Mouse (Mus musculus) cerebellum, adult 9-11 months (tissue): ENCODE results near the gene Fam133b.

ENCODE experiments used
- DNase-seq: peaks from one replicate; pipeline ENCODE4 v3.0.0; 2022

Fam133b gene

DNA sequence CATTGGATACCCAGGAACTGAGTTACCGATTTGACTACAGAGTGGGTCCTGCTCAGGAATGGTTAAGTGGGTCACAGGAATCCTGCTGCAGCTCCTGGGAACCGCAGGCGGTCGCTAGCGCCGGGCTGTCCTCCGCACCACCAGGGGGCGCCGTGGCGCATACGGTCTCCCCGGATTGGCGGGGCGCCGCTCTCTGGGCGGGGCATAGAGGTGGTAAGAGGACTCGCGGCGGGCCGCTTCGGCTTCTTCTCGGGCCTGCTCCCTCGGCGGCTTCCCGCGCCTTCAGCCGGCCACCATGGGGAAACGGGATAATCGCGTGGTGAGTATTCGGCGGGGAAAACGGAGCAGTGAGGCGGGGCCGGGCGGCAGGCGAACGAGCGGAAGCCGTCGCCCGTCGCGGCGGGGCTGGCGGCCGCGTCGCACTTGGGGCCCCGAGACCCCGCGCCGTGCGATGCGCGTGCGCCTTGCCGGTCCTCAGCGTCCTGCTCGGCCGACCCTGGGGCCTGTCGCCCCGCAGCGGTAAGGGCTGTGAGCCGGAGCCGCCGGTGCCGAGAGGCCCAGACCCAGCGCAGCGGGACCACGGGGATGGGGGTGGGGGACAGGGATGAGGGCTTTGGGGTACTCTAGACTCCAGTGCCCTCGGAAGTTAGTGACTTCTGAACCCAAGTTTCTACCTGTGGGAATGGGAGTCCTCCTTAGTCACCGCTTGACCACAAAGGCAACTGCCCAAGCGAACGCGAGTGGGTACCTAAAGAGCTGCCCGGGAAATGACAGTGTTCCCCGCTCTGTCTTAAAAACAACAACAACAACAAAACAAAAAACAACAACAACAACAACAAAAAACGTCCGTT lies at the start of gene Fam133b:
Gene Fam133b, plus strand, starts transcription at position 205 of the 851 bp plus-strand sequence.
- DNase-seq: peak; percentile 93

DNA sequence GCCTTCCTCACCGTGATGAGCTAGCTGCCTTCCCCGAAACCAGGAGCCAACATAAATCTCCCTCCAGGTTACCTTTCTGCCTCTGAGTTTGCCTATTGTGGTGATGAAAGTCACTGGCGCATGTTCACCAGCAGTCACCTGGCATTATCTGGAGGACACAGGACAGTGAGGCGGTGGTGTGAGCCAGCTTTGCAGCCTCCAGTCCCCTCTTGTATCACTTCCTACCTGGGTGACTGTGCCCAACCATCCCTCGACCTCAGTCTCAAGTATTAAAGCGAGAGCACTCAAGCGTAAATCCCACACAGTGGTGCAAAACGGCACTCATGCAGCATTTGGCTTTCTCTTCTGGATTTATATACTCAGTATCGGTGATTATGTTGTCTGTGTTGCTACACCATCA lies 49.7 kb upstream of the Fam133b start:
- no peak for DNase-seq

DNA sequence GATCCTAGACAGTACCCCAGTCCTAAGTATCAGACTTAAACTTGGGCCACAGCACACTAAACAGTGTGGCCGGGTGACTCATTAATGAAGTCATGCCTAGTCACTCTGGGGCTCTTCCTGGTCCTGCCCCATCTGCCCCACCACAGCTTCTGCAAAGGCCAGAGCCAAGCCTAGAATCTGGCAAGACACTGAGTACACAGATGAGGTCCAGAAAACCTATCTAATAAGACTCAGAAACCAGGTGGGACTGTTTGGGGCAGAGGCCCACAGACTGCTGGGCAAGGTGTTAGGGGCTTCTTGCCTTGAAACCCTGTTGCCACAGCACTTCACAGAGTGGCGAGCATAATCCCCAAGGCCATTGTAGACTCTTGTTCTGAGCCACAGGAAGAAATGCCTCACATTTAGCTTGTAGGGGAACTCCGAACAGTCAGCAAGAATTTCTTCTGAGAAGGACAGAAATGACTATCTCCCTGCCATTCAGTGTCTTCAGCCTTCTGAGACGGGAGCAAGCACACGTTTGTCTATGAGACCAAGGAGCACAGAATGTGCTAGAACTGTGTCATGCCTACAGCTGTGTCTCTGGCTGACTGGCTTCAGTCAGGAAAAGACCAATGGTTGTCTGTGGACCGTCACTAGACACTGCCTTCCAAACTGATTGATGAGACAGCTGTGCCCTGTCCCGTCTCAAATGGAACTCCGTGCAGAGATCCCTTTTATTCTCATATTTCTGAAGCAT lies 49.0 kb upstream of the Fam133b start:
- no peak for DNase-seq

DNA sequence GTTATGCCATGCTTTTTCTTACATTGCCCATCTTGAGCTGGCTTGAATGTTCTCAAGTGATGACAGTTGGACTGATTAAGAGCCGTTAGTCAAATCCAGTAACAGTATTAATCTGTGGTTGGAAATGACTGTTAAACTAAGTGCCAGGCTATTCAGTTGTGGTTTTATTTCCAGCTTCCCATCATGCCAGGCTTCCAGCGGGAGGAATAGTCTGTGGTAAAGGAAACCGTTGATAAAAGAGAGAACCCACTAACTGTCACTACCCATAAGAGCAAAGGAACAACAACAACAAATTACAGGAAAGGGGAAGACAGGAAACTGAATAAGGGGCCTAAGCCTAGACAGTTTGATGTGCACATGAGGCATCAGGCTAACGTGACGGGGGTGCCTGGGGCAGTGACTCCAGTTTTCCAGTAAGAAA lies 46.1 kb upstream of the Fam133b start:
- no peak for DNase-seq

DNA sequence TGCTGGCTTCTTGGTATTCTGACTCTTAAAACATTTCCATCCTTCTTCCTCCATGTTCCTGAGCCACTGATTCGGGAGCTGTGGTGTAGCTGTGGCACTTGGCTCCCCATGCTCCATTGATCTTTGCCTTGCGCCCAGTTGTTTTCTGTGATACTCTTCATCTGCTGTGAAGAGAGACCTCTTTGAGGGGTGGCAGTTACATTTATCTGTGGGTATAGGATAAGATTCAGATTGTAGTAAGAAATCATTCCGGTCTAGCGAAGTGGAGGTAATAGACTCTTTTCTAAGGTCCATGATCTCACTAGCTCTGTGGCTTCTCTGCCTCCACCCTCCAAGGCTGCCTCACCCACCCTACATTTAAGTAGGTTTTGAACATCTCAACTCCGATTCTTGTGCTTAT lies 43.3 kb upstream of the Fam133b start:
- no peak for DNase-seq

DNA sequence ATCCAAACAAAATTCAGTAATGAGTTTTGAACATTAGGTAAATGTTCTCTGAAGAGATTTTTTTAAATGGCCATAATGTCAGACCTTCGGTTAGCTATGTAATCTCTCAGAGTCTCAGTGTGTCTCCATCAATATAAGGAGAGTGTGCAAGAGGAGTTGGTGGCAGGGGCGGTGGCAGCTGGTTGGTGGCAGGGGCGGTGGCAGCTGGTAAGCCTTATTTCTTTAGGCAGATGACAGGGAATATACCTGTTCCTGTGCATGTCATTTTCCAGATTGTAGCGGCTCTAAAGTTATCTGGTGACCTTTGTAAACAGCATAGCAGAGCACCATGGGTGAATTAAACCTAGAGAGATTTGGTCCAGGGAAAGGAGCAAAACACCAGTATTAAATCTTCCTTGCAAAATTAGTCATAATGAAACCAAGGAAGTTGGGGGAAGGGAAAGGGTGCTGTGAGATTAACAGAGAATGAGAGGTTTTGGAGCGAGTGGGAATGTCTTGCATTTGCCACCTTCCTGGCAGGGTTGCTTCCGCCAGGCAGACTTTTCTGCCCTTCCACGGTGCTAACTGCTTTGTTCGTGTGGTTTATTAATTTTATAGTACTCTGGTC lies 42.6 kb upstream of the Fam133b start:
- no peak for DNase-seq

DNA sequence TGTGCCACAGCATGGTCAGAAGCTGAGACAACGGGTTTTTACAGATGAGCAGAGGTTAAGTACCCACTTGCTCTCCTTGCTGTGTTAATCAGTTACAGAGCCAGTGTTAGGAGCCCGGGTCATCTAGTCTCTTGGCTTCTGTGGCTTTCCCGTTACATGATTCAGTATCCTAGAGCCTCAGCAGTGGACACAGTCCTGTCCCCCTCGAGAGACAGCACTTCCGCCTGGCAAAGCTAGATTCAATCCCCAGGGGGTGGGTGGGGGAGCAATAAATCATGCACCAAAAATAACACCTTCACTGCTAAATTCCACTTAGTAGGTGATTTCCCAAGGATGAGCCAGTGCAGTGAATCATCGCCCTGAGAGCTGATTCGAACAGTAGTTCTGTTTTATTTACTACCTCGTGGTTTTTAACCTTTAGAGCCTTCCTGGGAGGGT lies 42.0 kb upstream of the Fam133b start:
- no peak for DNase-seq

DNA sequence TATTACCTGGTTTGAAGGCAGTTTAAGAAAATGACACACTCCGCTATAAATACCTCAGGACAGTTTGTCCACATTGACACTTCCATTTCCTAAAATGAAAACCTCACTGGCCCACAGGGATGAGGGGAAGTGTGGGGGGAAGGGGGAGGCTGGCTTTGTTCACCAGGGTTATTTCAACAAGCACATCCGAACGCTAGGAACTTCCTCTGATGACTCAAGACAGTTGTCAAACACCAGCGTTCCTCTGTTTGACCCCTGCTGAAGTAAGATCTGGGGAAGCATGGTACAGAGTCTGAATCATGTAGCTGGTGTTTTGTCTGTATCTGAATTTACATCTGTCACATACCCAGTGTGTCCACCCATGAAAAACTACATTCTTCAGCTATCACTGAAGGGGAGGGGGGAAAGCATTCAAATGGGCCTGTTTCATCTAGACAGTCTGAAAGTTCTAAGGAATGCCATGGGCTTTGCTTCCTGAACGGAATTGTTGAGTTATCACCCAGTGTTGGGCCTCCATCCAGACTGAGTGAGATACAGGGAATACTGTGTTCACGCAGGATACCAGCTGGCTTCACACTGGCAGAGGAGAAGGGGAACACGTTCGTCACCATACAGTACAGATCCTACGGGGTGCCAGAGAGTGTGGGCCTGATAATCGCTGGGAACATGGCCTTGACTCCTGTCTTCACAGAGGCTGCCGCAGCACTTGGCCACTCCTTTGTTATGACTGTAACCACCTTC lies 40.9 kb upstream of the Fam133b start:
- DNase-seq: no peak

DNA sequence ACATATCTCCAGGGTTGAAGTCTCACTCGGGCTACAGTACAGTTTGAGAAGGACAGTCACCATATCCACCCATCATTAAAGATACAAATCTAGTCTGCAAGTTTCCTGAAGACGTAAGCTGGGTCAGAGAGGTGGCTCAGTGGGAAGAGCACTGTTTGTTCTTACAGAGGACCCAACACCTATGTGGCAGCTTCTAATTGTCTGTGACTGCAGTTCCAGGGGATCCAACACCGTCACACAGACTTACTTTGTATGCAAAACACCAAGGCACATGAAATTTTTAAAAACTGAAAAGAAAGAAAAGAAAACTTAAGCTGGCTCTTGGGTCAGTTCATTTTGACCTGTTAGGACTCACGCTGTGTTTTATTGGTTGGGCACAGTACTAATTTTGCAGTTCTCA lies 40.3 kb upstream of the Fam133b start:
- DNase-seq: no peak

DNA sequence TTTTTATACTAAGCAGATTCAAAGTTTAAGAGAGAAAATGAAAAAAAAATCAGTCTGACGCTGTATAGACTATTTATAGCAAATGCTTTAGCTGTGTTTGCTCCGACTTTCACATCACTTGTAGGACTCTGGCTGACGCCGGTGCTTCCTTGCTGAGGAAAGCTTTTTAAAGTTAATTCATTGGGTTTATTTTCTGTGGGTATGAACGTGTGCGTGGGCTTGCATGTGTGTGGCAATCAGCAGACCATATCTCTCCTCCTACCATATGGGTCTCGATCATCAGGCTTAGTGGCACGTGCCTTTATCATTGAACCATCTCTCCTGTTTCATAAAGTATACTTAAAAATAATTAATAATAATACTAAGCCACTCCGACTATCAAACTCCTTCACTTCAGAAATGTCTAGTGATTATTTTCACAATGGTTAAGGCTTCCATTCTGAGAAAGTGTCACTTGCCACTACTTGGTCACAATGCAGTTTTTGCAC lies 39.8 kb upstream of the Fam133b start:
- no peak for DNase-seq

DNA sequence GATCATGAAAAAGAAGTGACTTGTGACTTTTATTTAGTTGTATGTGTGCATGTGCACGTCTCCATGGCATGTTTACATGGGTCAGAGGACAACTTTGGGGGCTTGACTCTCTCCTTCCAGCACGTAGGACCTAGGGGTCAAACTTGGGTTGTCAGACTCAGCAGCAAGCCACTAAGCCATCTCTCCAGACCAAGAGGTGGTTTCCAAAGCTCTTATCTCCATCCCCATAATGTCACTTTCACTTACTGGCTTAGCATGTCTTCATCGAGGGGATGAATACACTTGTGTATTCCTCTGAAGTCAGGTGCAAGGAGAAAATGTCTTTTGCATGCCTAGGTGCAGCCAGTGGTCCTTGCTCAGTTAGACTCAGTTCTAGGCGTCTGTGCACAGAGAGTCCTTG lies 39.2 kb upstream of the Fam133b start:
- no peak for DNase-seq

DNA sequence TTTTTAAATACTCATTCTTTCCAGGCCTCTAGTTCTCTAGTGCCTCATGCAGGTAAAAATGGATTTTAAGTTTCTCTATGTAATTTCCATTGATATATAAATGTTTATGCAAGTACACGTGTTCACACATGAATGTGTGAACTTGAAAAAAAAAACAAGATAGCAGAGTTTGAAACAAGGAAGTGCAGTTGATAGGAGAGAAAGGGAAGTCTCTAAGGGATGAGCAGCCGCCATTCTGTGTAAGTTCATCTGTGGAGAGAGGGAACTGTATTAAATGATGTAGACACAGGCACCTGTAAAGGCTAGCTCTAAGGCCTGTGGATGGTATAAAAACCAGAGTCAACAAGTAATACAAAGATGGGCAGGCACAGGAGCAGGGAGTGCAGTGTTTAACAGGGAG lies 38.1 kb upstream of the Fam133b start:
- DNase-seq: no peak

DNA sequence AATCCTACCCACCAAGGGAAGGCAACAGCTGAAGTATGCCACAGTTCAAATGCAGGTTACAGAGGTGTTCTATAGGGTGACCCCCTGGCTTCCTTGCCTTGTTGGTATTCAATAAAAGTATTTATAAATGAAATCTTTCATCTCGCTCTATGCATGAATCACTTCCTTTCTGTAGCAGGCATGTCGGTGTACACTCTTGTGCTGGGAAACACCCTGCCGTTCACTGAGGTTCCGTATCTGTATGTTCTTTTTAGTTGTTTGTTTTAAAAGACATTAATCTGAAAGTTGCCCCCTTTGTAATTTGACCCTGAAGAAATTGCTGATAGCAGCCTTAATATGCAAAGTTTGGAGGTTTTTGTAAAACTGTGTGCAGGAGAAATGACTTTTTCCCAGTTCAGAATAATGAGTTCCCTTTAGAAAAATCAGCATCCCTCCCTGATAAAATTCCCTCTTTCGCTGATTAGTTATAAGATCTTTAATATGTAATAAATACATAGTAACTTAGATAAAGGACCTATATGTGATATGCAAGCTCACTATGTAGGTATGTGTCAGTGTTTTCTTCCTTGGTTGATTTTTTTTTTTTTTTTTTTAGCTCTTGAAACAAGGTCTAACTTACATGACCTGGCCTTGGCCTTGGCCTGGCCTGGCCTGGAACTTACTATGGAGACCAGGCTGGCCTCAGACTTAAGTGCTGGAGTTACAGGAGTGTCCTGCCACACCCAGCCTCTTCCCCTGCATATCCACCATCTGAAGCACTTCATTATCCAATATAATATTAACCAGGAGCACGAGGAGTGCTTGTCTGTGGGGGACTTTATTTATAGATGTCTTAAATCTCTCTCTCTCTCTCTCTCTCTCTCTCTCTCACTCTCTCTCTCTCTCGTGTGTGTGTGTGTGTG lies 34.9 kb upstream of the Fam133b start:
- no peak for DNase-seq

DNA sequence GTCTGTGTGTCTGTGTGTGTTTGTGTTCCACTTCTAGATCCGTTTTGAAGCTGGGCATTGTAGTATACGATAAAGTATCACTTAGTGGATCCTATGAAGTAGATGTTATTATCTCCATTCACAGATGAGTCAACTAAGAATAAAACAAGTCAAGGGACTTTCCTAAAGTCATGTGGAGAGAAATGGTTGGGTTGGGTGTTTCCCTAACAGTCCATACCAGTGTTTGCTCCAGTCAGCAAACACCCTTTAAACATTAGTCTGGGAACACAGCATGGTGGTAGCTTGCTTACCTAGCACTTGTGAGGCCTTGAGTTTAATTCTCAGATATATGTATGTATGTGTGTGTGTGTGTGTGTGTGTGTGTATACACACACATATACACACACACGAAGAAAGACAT lies 34.1 kb upstream of the Fam133b start:
- DNase-seq: no peak

DNA sequence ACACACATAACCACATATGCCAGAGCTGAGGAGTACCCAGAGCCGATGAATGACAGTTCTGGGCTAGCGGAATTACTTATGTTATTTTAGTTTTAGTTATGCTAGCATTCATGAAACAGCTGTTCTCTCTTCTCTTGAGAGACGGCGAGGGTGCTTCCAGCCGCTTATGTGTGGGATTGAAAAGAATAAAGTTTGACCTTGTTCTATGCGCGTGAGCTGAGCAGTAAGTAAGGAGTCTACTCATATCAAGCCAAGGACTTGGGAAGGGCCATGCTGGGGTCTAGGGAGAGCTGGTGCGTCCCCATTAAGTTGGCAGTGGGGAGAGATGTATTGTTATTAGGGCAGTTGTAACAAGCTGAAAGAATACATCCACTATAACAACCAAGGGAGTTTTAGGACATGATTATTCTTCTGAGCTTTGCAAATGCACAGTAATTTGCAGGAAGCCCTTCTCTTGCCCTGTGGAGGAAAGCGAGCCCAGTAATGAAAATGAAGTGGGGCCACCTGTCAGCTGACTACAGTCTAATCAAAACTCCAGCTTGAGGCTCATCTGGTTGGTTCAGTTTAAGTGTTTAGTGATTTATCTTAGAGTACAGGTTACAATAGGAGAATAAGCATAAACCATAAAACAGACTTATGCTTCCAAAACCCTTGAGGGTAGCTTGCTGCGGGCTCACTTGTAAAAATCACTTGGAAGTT lies 32.4 kb upstream of the Fam133b start:
- no peak for DNase-seq

DNA sequence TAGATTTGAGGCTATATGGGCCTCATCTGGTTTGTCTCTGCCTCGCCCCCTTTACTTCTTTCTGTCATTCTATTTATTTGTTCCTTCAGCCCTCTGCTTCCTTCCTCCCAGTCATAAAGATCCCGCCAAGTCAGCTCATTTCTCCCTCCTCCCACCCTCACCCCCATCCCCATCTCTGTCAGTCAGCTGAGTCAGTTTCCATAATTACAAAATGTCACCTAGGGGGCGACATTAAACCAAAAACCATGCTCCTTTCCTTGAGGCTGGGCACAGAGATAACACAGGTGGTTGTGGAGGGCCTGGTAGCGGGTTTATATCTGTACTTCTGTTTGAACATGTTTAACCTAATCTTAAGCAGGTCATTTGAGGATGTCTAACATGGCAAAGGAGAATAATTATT lies 31.0 kb upstream of the Fam133b start:
- no peak for DNase-seq

DNA sequence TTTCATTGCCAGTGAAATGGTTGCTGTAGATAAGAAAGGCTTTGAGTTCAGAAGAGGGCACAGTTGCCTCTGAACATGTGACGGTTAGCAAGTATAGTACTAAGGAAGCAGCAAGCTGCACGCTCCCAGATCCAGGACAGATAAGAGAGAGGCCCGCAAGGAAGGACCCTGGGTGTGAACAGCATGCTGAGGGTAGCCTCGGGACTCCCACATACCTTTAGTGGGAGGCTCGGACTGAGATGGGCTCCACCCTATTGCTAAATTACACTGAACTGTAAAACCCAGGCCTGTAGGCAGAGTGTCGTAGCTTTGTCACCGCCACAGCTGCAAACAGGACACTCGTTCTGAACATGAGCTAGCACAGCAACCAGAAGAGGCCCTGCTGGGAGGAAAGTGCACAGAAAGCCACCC lies 28.7 kb upstream of the Fam133b start:
- DNase-seq: no peak

DNA sequence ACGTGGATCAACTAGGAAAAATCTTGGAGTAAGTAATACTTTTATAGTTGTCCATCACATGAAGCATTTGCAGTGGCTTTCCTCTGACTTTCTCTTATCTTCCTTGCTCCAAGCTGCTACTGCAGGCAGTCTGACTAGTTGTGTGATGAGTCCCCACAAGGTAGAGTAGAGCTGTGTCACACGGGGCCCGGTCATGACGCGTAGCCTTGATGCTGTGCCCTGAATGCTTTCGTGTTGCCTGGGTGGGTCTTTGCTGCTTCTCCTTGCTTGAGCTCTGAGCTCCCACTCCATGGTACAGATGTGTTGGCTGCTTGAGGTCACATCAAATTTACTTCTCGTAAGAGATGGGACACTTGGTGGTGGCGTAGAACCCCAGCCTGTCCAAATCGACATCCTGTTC lies 28.2 kb upstream of the Fam133b start:
- DNase-seq: no peak

DNA sequence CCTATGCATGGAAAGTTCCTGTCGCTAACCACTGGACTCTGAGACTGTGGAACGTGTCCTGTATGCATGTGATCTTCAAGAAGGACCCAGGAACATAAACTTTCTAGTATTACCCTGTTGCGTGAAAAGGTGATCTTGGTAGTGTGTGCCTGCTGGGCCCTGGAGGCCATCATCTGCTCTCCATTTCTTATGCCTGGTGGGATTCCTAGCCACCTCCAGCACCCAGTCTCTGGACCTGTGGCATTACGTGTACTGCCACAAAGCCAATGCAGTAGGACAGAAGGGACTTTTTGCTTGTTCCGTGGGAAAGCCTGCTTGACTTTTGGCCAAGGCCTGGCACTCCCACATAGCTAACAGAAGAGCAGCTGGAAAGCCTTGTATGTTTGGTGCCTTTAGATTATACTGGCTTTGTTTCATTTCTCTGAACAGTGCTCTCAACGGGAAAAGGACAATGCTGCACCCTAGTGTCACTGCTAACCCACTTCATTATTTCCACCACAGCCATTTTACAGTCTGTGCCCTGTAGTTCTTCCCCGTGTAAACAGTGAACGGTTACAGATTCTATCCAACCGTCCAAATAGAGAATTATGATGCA lies 27.1 kb upstream of the Fam133b start:
- no peak for DNase-seq

DNA sequence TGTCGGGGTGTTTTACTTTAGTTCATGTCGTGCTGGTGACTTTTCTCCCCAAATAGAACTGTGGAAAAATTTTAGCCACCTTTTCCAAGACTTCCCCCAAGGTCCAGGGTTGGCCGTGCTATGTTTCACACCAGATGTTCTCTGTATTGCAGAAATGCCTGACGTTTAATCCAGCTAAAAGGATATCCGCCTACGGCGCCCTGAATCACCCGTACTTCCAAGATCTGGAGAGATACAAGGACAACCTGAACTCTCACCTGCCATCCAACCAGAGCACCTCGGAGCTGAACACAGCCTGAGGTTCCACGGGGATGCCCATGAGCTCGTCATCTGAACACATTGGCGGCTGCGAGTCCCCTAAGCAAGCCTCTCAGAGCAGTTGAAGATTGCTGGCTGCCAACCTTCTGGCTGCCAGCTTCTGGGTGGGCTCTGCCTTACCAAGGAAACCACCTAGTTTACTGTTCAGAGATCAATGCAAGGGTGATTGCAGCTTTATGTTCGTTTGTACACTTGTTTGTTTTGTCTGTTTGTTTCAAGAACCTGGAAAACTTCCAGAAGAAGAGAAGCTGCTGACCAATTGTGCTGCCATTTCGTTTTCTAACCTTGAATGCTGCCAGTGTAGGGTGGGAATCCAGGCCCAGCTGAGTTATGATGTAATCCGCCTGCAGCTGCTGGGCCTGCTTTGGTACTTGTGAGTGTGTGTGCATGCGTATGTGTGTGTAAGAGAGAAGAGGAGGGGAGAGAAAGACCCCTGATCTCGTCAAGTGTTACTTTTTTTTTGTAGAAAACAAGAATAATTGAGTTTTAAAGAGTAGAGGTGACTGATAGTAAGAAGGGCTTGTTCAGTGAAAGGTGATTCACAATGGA lies 22.9 kb upstream of the Fam133b start:
- no peak for DNase-seq
